Mouse (Mus musculus) forebrain, embryonic 11.5 days (tissue): ENCODE results near the gene Ctsz. TPM values are rescaled to one million over a fixed set of nuclear protein-coding genes. Genes with fewer than 3 reads are reported as not detected.

Experiments
- ATAC-seq: fragments of 200-750 bp; cut with Nextera tagmentation; replicated peaks from 2 replicates; pipeline ENCODE4 v1.8.0; 2017; ENCODE audit warnings: moderate TSS enrichment; ENCODE audit not compliant: low FRiP score
- DNase-seq: peaks from one replicate; pipeline ENCODE4 v3.0.0-alpha.2; 2017; ENCODE audit warnings: low spot score
- H3K27ac ChIP-seq: fragments of 300-500 bp; sonication (generic); 2 replicates; pipeline ENCODE4 v1.5.1; 2014; ENCODE audit warnings: low read depth, low read length
- H3K27me3 ChIP-seq: fragments of 300-500 bp; sonication (generic); 2 replicates; pipeline ENCODE4 v1.6.1; 2014; ENCODE audit warnings: mild to moderate bottlenecking, low read length, mixed read lengths; ENCODE audit not compliant: control insufficient read depth, insufficient read depth
- H3K36me3 ChIP-seq: fragments of 300-500 bp; sonication (generic); 2 replicates; pipeline ENCODE4 v1.6.1; 2014; ENCODE audit warnings: mild to moderate bottlenecking, low read length, moderate library complexity, mixed read lengths; ENCODE audit not compliant: control insufficient read depth, insufficient read depth
- H3K4me1 ChIP-seq: fragments of 300-500 bp; sonication (generic); replicated peaks from 2 replicates; pipeline ENCODE4 v1.6.1; 2014; ENCODE audit warnings: low read length, mixed read lengths; ENCODE audit not compliant: control insufficient read depth, insufficient read depth
- H3K4me2 ChIP-seq: fragments of 300-500 bp; sonication (generic); 2 replicates; pipeline ENCODE4 v1.6.1; 2014; ENCODE audit warnings: low read depth, mild to moderate bottlenecking, low read length, moderate library complexity, mixed read lengths; ENCODE audit not compliant: severe bottlenecking
- H3K4me3 ChIP-seq: fragments of 300-500 bp; sonication (generic); 2 replicates; pipeline ENCODE4 v1.5.1; 2014; ENCODE audit warnings: low read depth, low read length
- H3K9ac ChIP-seq: fragments of 300-500 bp; sonication (generic); 2 replicates; pipeline ENCODE4 v1.6.1; 2014; ENCODE audit warnings: low read length
- H3K9me3 ChIP-seq: fragments of 300-500 bp; sonication (generic); 2 replicates; pipeline ENCODE4 v1.6.1; 2016; ENCODE audit warnings: low read length, mixed read lengths; ENCODE audit not compliant: control insufficient read depth
- WGBS: fragments of 180-500 bp; shearing (Covaris S2); extraction: QIAGEN DNeasy Blood & Tissue Kit; methylation state at CpG from one replicate; pipeline ENCODE4 v1.1.7; 2014; 5-methylcytosine and 5-hydroxymethylcytosine counted together
- polyA plus RNA-seq: library from polyadenylated mRNA; unstranded; fragments of >200 nt; fragmentation: Nextera tagmentation; extraction: Ambion mirVana; gene quantifications from 2 replicates; pipeline ENCODE4 v1.2.1, GENCODE M21; 2014

Gene Ctsz
- polyA plus RNA-seq, 1 experiment from 2014 or later, result 78.7 TPM

GRCm38 (mm10) chr2:174470786-174471405, 32.1 kb upstream of the Ctsz start:
- Histone ChIP-seq H3K4me1 (peaks cover 4% of the 10 kb centered on the region; the same call in 1 of the 2 replicates), H3K36me3 (no peaks in the 10 kb centered on the region; the same call in 1 of the 2 replicates), H3K4me3 (no peak overlapping the region), H3K9ac (no peak overlapping the region), H3K9me3 (no peaks in the 10 kb centered on the region; the same call in 1 of the 2 replicates), H3K4me2 (no peak overlapping the region), H3K27ac (no peak overlapping the region), H3K27me3 (no peaks in the 10 kb centered on the region)
- WGBS, result 95% methylated on average over 7 of the region's 7 CpGs
- no peak for DNase-seq
- no peak for ATAC-seq

DNA sequence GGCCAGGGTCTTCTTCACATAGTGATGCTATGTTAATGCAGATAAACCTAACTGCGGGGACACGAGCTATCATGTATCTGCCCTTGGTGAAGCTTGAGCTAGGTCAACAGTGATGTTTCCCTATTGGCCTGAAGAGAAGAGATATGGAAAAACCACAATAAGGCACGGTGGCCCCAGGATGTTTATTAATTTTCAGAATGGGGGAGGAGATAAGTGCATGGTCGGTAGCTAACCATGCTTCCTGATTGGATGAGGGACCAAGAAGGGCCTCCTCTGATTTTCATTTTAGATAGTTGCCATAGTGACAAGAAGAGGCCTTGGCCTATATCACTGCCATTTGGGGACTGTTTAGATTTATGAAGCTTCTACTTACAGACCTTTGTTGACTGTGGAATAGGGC, 31.5 kb upstream of the Ctsz start:
- H3K9me3 ChIP-seq, result no peaks in the 10 kb centered on the region; the same call in 1 of the 2 replicates
- DNase-seq (no peak), ATAC-seq (no peak)
- no peaks in the 10 kb centered on the region; the same call in 1 of the 2 replicates for H3K36me3 ChIP-seq
- 90% methylated on average over 4 of the region's 4 CpGs for WGBS
- no peak overlapping the region for H3K4me3 ChIP-seq
- peaks cover 4% of the 10 kb centered on the region; the same call in 1 of the 2 replicates for H3K4me1 ChIP-seq
- H3K4me2 ChIP-seq, result no peak overlapping the region
- H3K9ac ChIP-seq, result no peak overlapping the region
- no peak overlapping the region for H3K27ac ChIP-seq
- H3K27me3 ChIP-seq, result no peaks in the 10 kb centered on the region

DNA sequence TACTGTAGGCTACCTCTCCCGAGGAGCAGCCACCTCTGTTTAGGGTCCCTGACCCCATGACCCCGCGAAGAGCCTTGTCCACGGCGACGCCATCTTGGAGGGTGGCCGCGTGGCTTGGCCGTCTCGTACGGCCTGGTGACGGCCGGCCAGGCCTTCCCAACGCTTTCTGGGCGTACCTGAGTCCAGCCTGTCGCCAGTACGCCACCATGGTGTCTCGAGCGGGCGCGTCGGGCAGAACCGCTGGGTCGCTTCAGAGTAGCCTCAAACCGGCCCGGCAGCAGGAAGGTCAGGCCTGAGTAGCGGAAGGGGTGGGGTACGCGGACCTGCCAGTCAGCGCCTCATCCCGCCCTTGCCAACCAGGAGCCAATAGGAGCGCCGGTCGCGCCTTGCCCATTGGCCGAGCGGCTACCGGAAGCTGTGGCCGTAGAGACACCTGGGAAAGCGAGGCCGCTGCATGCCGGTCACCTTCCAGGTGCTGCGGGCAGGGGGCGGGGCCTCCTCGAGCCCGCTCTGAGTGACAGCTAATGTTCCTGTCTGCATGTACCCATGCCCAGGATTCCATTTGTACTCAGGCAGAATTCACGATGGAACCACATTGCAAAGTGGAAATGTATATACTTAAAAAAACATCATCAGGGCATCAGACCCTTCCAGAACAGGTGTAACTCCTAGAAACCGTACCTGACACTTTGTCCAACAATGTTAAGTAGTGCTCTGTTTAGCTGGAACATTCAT, 25.1 kb upstream of the Ctsz start, which contains the start of gene Atp5e:
Gene Atp5e, minus strand, starts transcription at position 317 of the 735 bp plus-strand sequence.
- 3% methylated on average over 48 of the region's 48 CpGs for WGBS
- H3K27ac ChIP-seq, result peak within 1 kb of the TSS; percentile 7; the same call in 1 of the 2 replicates
- peak within 1 kb of the TSS; percentile 66 for H3K4me3 ChIP-seq
- peak within 1 kb of the TSS; percentile 79 for H3K9ac ChIP-seq
- peak; percentile 100 for ATAC-seq
- H3K4me1 ChIP-seq, result peaks cover 7% of the 10 kb centered on the region; the same call in 1 of the 2 replicates
- peaks cover 3% of the 10 kb centered on the region; the same call in 1 of the 2 replicates for H3K36me3 ChIP-seq
- no peaks in the 10 kb centered on the region for H3K9me3 ChIP-seq
- H3K27me3 ChIP-seq, result no peaks in the 10 kb centered on the region
- DNase-seq, result peak; percentile 96
- peak within 1 kb of the TSS; percentile 93 for H3K4me2 ChIP-seq

GRCm38 (mm10) chr2:174463370-174463769, 24.5 kb upstream of the Ctsz start:
- H3K9me3 ChIP-seq, result no peaks in the 10 kb centered on the region
- WGBS, result 44% methylated on average over 10 of the region's 10 CpGs
- H3K9ac ChIP-seq, result peak overlapping the region; percentile 79
- H3K4me1 ChIP-seq, result peaks cover 7% of the 10 kb centered on the region; the same call in 1 of the 2 replicates
- H3K4me2 ChIP-seq, result peak overlapping the region; percentile 93
- DNase-seq (peak; percentile 52), ATAC-seq (peak; percentile 35)
- H3K27me3 ChIP-seq, result no peaks in the 10 kb centered on the region
- peak overlapping the region; percentile 66 for H3K4me3 ChIP-seq
- no peak overlapping the region; the same call in 1 of the 2 replicates for H3K27ac ChIP-seq
- peaks cover 3% of the 10 kb centered on the region; the same call in 1 of the 2 replicates for H3K36me3 ChIP-seq

- Histone ChIP-seq H3K9me3 (no peaks in the 10 kb centered on the region), H3K4me2 (no peak overlapping the region), H3K4me3 (no peak overlapping the region), H3K4me1 (peaks cover 7% of the 10 kb centered on the region; the same call in 1 of the 2 replicates), H3K27ac (no peak overlapping the region), H3K9ac (no peak overlapping the region), H3K27me3 (no peaks in the 10 kb centered on the region), H3K36me3 (peaks cover 3% of the 10 kb centered on the region; the same call in 1 of the 2 replicates)
- 67% methylated on average over 2 of the region's 2 CpGs for WGBS
- ATAC-seq (no peak), DNase-seq (no peak)
These were observed 20.5 kb upstream of the Ctsz start for GRCm38 (mm10) chr2:174459365-174459764.

DNA sequence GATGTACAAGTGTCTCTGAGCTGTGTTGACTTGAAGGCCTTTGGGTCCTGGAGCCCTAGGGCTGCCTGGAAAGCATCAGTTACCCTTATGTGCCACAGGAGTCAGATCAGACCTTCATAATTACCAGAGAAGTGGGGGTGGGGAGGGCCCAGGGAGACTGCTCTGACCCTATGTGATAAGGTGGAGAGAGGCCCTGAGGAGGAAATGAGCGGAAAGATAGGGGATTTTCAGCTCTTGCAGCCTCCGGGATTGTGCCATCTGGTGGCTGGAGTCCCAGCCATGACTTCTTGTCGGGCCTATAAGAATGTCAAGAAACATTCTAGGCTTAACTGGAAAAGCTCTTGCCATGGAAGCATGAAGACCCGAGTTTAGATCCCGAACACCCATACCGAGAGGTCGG, 14.8 kb upstream of the Ctsz start:
- H3K9me3 ChIP-seq, result no peaks in the 10 kb centered on the region
- no peaks in the 10 kb centered on the region for H3K4me1 ChIP-seq
- no peak for DNase-seq
- 78% methylated on average over 7 of the region's 7 CpGs for WGBS
- no peak overlapping the region for H3K4me3 ChIP-seq
- no peak overlapping the region for H3K9ac ChIP-seq
- no peaks in the 10 kb centered on the region for H3K36me3 ChIP-seq
- H3K4me2 ChIP-seq, result no peak overlapping the region
- ATAC-seq, result no peak
- H3K27ac ChIP-seq, result no peak overlapping the region
- H3K27me3 ChIP-seq, result no peaks in the 10 kb centered on the region

DNA sequence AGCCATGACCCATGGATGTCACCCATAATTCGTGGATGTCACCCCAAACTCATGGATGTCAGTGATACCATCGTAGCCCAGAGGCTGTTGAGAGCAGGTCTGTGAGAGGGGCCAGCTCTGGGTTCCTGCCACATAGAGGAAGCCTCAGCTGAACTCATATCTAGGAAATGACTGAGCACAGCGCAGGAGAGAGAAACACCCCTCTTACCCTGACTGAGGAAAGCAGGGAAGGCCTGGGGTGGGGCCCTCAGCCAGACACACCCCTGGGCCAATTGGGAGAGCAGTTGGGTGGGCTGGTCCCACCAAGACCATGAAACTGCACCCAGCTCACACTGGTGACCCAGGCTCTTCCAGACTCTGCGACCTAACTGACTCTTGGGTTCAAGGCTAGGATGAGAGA, 11.5 kb upstream of the Ctsz start, which contains the start of gene Tubb1:
Gene Tubb1, plus strand, starts transcription at position 343 of the 400 bp plus-strand sequence.
- ATAC-seq (no peak), DNase-seq (no peak)
- WGBS, result 83% methylated on average over 4 of the region's 4 CpGs
- no peak within 1 kb of the TSS for H3K27ac ChIP-seq
- no peak within 1 kb of the TSS for H3K4me2 ChIP-seq
- no peak within 1 kb of the TSS for H3K9ac ChIP-seq
- H3K36me3 ChIP-seq, result no peaks in the 10 kb centered on the region
- H3K4me3 ChIP-seq, result no peak within 1 kb of the TSS
- peaks cover 2% of the 10 kb centered on the region; the same call in 1 of the 2 replicates for H3K4me1 ChIP-seq
- H3K9me3 ChIP-seq, result no peaks in the 10 kb centered on the region
- no peaks in the 10 kb centered on the region for H3K27me3 ChIP-seq

DNA sequence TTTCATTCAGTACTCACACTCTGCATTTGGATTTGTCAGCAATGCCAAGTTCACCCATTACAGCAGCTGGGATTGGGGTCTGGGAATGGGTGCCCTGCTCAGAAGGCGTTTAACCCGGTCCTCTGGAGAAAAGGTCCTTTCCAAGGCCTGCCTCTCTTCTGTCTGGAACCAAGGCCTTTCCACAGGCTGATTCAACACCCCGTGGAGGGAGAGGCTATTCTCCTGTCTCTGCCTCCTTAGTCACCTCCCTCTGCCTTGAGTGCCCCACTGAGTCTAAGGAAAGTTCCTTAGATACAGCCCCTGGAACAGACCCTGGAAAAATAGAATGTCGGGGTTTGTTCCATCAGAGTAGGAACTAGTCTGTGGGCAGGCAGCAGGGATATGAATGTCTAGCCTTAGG, 9.6 kb upstream of the Ctsz start:
- 88% methylated on average over 4 of the region's 4 CpGs for WGBS
- peaks cover 2% of the 10 kb centered on the region; the same call in 1 of the 2 replicates for H3K4me1 ChIP-seq
- H3K9me3 ChIP-seq, result no peaks in the 10 kb centered on the region
- no peaks in the 10 kb centered on the region for H3K36me3 ChIP-seq
- no peak overlapping the region for H3K9ac ChIP-seq
- no peaks in the 10 kb centered on the region for H3K27me3 ChIP-seq
- no peak overlapping the region for H3K27ac ChIP-seq
- DNase-seq (no peak), ATAC-seq (no peak)
- no peak overlapping the region for H3K4me2 ChIP-seq
- no peak overlapping the region for H3K4me3 ChIP-seq
